Mouse (Mus musculus) CD4-positive, CD25-positive, alpha-beta regulatory T cell, adult 4 months (primary cell): ENCODE results near the gene Crybg1. TPM values are rescaled to one million over a fixed set of nuclear protein-coding genes. Genes with fewer than 3 reads are reported as not detected.
"Not testable (repeated sequence)": the region's sequence is repeated elsewhere in the genome, so short reads cannot be mapped to it uniquely, and the experiment has no call there.

Source experiments
- ATAC-seq: one replicate; pipeline ENCODE4 v1.8.0; 2017
- polyA plus RNA-seq, 2 experiments: library from polyadenylated mRNA; unstranded; fragments of 100-300 nt; shearing (Covaris generic); gene quantifications; one replicate each; pipeline ENCODE4 v1.2.1; 2017

The Crybg1 gene
- polyA plus RNA-seq, 2 experiments from 2014 or later, result 23.9 to 24.8 TPM

GRCm38 (mm10) chr10:43953942-43954341 is 194.7 kb downstream of the Crybg1 start:
- ATAC-seq, result peak; percentile 87

GRCm38 (mm10) chr10:43945435-43945834 is 203.2 kb downstream of the Crybg1 start:
- no peak for ATAC-seq

GRCm38 (mm10) chr10:43943736-43944135 is 204.9 kb downstream of the Crybg1 start:
- no peak for ATAC-seq

GRCm38 (mm10) chr10:43939136-43939662 is 209.5 kb downstream of the Crybg1 start:
- ATAC-seq, result no peak

GRCm38 (mm10) chr10:43928596-43928995 is 220.1 kb downstream of the Crybg1 start:
- ATAC-seq, result no peak

- no peak for ATAC-seq
These were observed 220.9 kb downstream of the Crybg1 start for GRCm38 (mm10) chr10:43927736-43928135.

GRCm38 (mm10) chr10:43925776-43926175 is 222.9 kb downstream of the Crybg1 start:
- ATAC-seq, result not testable (repeated sequence)

- ATAC-seq, result no peak
These were observed 225.6 kb downstream of the Crybg1 start for GRCm38 (mm10) chr10:43923096-43923495.

GRCm38 (mm10) chr10:43918696-43919608 is 229.7 kb downstream of the Crybg1 start:
- ATAC-seq, result peak; percentile 93

- ATAC-seq, result no peak
These were observed 231.9 kb downstream of the Crybg1 start for GRCm38 (mm10) chr10:43916737-43917136.

- no peak for ATAC-seq
These were observed 232.5 kb downstream of the Crybg1 start for GRCm38 (mm10) chr10:43916181-43916580.

- ATAC-seq, result no peak
These were observed 236.4 kb downstream of the Crybg1 start for GRCm38 (mm10) chr10:43912236-43912635.

- ATAC-seq, result no peak
These were observed 237.8 kb downstream of the Crybg1 start for GRCm38 (mm10) chr10:43910873-43911142.

- no peak for ATAC-seq
These were observed 238.4 kb downstream of the Crybg1 start for GRCm38 (mm10) chr10:43910032-43910872.

- ATAC-seq, result no peak
These were observed 244.1 kb downstream of the Crybg1 start for GRCm38 (mm10) chr10:43904569-43904968.

- peak; percentile 97 for ATAC-seq
These were observed 247.0 kb downstream of the Crybg1 start, which contains the start of the genes Qrsl1 and Rtn4ip1 for GRCm38 (mm10) chr10:43901578-43902194. Gene Qrsl1 (minus strand): TSS chr10:43901745. Gene Rtn4ip1 (plus strand): TSS chr10:43901807.

- ATAC-seq, result peak; percentile 63
These were observed 247.6 kb downstream of the Crybg1 start for GRCm38 (mm10) chr10:43900883-43901570.

Other genes starting within 250 kb of the Crybg1 start
- 10 to 100 TPM; 21.3 to 24.1 TPM for gene Qrsl1, start 247.1 kb downstream of the Crybg1 start, polyA plus RNA-seq
- 10 to 100 TPM; 11.3 to 16.9 TPM for gene Rtn4ip1, start 247.0 kb downstream of the Crybg1 start, polyA plus RNA-seq
- gene Atg5, start 119.5 kb upstream of the Crybg1 start, polyA plus RNA-seq, result 10 to 100 TPM; 54.0 to 68.1 TPM